Mouse (Mus musculus): ENCODE data around the gene Aicda.
"Not testable (repeated sequence)": the region's sequence is repeated elsewhere in the genome, so short reads cannot be mapped to it uniquely, and the experiment has no call there.

The Aicda gene

DNA sequence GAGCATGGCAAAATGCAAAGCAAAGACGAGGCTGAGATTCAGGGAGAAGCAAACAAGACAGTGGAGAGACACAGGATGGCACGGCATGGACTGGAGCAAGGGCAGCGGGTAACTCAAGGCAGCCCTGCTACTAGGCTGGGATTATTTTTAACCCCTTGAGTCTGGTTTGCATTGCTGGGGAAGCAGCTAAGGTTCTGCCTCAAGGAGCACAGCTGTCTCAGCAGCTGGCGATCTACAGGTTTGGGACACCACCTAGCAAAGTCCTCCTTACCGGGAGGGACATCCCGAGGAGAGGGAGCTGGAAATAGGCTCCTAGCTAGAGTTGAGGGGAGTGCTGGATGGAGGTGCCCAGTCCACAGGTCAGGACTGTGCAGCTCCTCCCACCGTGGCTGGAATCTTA, 1.7 kb downstream of the Aicda start:
- no peak for DNase-seq

DNA sequence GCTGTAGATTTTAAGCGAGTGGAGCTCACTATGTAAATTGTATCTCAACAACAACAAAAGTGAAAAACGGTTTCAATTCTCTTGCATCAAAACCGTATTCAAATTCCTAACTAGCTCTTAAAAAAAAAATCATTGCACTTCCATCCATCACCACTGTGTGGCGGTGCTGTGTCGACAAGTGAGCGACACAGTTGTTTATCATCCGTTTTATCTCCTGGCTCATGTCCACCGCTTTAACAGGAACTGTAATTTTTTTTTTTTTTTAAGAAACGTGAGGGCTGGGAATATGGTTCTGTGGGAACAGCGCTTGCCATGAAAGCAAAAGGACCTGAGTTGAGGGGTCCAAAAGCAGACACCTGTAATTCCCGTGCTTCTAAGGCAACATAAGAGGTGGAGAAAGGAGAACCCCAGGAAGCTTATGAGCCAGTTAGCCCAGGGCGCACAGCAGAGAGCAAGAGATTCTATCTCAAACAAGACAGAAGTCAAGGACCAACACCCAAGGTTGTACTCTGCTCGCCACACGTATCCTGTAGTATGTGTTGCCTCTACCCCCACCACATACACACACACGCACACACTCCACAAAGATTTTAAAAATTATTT, 3.5 kb downstream of the Aicda start:
- DNase-seq, result peak; percentile 73

DNA sequence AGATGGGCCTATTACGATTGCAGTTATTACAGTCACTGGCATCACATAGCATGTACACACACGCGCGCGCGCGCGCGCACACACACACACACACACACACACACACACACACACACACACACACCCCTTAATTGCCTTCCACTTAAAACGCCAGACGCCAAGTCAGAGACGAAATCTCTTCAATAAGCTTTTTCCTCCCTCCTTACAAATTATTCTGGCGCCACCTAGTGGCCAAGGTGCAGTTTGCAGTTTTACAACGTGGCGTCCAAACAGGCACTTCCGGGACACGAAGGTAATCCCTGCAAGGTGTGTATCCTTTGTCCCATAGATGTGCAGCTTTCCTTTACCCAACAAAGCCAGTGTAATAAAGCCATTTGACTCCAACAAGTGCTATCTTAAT, 6.8 kb downstream of the Aicda start:
- DNase-seq, result peak; percentile 86

GRCm38 (mm10) chr6:122561005-122561404, 7.4 kb downstream of the Aicda start:
- peak; percentile 9 for DNase-seq

- DNase-seq, result peak; percentile 70
These were observed 8.9 kb downstream of the Aicda start for GRCm38 (mm10) chr6:122562463-122562862.

DNA sequence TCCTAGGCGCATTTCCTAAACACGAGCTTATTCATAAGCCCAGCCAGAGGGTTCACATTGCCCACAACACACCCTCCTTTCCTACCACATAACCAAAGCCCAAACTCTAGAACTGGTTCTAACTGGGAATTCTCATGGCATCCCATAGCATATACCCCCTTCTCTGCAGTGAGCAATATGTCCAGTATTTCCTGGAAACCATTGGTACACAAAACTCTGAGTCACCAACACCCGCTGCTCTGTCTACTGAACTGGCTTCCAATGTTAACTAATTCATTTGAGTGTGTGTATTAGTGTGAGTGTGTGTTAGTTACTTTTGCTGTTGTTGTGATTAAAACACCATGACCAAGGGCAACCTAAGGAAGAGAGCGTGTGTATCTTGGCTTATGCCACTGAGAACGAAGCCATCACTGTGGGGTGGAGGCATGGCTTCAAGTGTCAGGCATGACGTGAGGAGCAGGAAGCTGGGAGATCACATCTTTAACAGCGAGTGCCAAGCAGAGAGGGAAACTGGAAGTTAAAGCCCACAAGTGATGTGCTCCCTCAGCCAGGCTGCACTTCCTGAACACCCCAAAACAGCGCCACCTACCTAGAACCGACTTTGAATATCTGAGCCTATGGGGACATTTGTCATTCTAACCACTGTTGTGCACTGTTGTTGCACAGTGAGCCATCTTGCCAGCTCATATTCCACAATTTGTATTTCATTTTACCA, 11.6 kb downstream of the Aicda start:
- no peak for DNase-seq

- DNase-seq, result no peak
These were observed 15.5 kb downstream of the Aicda start for GRCm38 (mm10) chr6:122569113-122569512.

DNA sequence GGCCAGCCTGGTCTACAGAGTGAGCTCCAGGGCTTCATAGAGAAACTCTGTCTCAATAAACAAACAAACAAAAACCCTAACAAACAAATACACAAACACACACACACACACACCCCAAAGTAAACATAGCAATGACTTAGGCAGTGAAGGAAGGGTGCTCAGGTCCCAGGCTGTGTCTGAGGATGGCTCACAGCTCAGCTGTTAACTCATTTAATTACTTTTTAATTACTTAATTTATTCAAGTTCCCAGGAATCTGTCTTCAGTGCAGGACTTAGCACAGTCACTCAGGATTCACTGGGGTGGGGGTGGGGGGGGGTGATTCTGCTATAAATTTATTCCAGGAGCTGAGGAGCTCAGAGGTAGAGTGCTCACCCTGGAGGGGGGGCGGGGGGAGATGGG, 16.2 kb downstream of the Aicda start:
- no peak for DNase-seq

DNA sequence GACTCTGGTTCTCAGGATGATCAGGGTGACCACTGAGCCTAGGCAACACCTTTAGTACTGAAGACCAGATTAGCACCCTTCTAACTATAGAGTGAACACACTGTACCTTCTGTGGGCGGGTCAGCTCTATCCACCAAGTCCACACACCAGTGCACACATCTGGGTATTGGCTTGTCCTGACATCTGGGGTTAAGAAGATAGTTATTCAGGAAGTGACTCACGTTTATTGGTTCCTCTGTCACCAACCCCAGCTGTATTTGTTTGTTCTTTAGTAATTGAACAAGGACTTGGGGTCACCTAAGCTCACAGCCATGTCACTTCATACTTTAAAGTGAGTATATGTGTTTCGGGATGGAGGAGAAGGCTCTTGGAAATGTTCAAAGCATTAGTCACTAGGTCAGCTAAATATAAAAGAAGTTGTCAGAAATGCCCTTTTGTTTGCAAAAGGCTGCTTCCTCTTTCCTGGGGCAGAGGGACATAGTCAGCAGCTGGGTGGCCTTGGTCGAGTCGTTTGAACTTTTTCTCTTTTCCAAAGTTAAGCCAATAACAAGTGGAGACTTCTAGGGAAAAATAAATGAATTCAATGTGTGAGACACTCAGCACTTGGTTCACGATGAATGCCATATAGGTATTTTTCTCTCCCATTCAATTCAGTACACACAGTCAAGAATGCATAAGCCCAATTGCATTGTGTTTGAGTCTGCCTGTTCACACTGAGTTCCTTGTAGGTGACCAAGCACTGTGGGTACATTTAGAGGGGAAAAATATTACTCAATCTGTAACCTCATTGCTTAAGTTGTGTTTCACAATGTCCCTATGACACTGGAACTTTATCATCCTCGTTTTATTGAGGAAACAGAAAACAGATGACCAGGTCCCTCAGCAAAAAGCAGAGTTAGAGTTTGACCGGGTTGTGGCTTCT, 17.4 kb downstream of the Aicda start:
- no peak for DNase-seq

DNA sequence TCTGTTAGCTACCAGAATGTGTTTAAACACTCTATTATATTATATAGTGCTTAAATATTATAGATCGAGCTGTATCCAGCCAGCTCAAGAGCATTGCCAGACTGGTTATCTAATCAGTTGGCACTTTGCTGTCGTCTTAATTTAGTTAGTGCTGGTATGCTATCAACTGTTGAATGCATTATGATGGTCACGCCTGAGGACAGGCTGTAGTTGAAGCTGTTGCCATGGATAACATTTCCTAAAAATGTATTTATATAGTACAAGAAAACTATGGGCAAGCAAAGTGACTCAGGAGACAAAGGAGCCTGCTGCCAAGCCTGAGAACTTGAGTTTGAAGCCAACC, 18.0 kb downstream of the Aicda start:
- no peak for DNase-seq

DNA sequence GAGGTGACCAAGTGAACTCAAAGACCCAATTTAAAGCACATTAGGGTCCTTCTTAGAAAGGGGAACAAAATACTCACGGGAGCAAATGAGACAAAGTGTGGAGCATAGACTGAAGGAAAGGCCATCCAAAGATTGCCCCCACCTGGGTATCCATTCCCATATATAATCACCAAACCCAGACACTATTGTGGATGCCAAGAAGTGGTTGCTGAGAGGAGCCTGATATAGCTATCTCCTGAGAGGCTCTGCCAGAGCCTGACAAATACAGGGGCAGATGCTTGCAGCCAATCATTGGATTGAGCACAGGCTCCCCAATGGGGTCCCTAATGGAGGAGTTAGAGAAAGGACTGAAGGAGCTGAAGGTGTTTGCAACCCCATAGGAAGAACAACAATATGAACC, 21.4 kb downstream of the Aicda start:
- DNase-seq, result not testable (repeated sequence)

DNA sequence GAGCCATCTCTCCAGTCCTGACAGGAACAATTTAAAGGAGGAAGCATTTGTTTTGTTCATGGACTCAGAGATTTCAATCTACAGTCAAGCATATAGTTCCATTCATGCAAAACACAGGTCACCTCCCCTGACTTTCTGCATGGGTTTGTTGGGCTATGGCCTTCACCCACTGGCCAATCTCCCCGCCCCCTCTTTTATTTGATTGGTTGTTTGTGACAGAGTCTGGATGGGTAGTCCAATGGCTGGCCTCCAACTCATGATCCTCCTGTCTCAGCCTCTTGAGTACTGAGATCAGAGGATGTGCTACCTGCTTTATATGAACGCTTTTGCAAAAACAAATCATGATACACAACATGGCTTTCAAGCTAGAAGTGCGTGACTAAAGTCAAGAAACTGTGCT, 23.4 kb downstream of the Aicda start:
- no peak for DNase-seq

- DNase-seq, result no peak
These were observed 25.5 kb downstream of the Aicda start for GRCm38 (mm10) chr6:122579086-122579485.

- DNase-seq, result no peak
These were observed 37.6 kb downstream of the Aicda start for GRCm38 (mm10) chr6:122591027-122591758.

DNA sequence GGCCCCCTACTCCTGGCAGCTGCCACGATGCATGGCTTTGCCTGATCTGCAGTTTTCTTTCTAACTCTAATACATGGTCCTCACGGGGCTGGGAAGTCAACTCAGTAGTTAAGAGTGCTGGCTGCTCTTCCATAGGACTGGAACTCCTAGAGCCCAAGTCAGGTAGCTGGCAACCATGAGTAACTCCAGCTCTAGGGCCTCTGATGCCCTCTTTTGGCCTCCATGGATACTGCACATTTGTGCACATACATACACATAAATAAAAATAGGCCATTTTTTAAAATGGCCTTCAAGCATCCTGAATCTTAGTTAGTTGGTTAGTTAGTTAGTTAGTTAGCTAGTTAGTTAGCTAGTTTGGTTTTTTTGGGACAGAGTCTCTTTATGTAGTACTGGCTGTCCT, 39.3 kb downstream of the Aicda start:
- peak; percentile 16 for DNase-seq

DNA sequence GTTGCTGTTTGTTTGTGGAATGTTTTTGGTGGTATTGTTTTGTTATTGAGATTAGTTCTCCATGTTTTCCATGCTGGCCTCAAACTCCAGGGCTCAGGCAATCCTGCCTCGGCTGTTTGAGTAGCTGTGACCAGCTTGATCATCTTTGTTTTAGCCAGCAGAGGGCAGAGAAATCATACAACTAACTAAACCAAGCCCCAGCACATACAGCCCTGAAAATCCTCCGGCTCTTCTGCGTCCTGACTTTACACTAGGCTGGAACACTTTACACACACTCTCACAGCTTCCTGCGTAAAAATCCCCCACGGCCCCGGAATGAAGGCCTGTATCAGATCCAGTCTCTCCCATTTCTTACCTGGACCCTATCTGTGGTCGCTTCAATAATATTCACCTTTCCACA, 42.0 kb downstream of the Aicda start:
- DNase-seq, result peak; percentile 14

DNA sequence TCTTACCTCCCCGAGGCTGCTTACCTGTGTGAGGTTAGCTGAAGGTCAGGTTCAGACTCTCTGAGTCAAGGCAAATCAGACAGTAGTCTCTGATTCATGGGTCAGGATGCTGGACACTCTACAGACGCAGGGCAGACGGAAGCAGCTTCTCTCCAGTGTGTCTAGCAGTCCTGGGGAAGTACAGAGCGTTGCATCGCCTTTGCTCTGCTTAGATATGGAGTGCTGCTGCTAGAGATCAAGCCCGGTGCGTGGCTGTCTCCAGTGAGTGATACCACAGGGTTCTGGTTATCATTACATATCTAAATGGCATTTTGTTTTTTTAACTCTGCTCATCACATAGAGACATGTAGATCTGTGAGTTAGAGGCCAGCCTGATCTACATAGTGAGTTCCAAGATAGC, 43.0 kb downstream of the Aicda start:
- no peak for DNase-seq

- DNase-seq, result no peak
These were observed 44.4 kb downstream of the Aicda start for GRCm38 (mm10) chr6:122598014-122598413.

DNA sequence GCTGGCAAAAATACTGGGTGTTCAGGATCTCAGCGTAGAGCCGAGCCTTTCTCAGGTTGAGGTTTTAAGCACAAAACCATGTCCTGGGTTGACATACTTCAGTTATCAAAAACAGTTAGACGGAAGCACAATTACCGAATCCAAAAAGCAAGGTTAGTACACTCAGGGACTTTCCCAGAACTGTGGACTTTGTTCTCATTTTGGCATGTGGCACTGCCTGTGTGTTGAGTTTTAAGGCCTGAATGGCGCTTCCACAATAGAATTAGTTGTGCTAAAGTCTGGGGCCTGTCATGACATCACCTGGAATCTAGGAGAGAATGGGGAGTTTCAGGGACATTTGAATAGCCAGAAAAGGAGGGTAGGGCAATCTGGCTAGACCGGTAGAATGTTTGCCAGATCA, 44.8 kb downstream of the Aicda start:
- no peak for DNase-seq

DNA sequence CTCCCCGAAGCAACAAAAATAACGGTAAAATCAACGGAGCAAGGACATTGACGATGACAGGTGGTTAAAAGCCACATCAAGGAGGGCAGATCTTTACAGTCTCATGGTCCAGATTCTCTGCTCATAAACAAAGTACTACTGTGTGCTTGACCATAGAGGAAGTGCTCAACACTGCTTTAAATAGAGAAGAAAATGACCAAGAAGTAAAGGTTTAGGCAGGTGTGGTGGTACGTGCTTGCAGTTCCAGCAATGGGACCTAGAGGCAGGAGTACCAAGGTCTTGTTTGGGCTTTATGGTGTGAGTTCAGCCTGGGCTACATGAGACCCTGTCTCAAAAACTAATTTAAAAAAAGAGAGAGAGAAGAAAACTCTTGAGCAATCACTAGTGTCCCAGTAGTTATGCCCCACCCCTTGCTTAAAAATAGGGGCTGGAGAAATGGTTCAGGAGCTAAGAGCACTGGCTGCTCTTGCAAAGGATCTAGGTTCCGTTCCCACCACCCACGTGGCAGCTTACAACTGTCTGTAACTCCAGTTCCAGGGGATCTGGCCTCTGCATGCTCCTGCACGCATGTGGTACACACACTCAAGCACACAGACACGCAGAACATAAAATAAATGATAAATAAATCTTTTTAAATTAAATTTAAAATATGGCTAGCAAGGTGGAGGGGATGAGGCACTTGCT, 45.6 kb downstream of the Aicda start:
- no peak for DNase-seq

DNA sequence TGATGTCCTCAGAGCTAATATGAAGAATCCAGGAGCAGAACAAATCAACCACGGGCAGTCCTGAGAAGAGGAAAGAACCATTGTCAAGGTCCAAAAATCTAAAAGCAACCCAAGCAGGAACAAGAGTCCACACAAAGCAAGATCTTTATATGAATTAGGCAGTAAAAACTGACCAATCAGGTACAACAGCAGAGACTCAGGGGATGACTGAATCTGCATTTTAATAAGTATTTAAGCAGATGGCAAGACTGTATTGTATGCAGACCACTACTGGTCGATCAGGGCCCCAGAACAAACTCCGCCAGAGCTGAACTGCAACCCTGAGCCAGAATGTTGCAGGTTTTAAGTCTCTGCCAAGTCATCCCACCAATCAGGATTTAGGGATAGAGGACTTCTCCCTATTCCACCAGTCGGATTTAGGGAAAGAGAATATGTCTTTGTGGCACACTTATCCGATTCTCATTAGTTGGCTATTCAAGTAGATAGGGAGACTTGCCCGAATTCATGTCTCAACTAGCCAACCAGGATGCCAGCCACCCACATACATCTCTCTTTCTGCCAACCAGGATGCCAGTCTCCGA, 46.6 kb downstream of the Aicda start:
- no peak for DNase-seq

DNA sequence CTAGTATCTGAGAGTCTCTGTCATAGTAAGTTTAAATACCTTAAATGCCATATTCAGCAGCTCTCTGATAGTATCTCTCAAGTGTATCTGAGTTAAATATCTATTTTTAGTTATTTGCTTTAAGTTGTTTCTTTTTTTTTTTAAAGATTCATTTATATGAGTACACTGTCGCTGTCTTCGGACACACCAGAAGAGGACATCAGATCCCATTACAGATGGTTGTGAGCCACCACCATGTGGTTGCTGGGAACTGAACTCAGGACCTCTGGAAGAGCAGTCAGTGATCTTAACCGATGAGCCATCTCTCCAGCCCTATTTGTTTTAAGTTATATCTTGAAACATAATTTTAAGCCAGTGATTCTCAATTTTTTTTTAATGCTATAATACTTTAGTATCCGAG, 47.4 kb downstream of the Aicda start:
- DNase-seq, result no peak

Data from thymus, postnatal 4 days (tissue).